Mouse (Mus musculus) forebrain, embryonic 14.5 days (tissue): ENCODE data around the gene Cmip. TPM values are rescaled to one million over a fixed set of nuclear protein-coding genes. Genes with fewer than 3 reads are reported as not detected.
A peak's percentile ranks its signal among the peaks of the same experiment; 100 is the strongest.

Source experiments
- ATAC-seq: fragments of 200-750 bp; cut with Nextera tagmentation; 2 replicates; pipeline ENCODE4 v1.8.0; 2017; ENCODE audit warnings: mild to moderate bottlenecking, moderate library complexity
- DNase-seq: peaks from one replicate; pipeline ENCODE4 v3.0.0-alpha.2; 2015; ENCODE audit warnings: low spot score
- H3K27ac ChIP-seq: fragments of 300-500 bp; sonication (generic); 2 replicates; pipeline ENCODE4 v1.5.1; 2014; ENCODE audit warnings: low read depth, mild to moderate bottlenecking, control low read depth, low read length, moderate library complexity
- H3K27me3 ChIP-seq: fragments of 300-500 bp; sonication (generic); replicated peaks from 2 replicates; pipeline ENCODE4 v1.6.1; 2014; ENCODE audit warnings: low read length, control low read depth, mixed read lengths; ENCODE audit not compliant: control insufficient read depth, insufficient read depth
- H3K36me3 ChIP-seq: fragments of 300-500 bp; sonication (generic); 2 replicates; pipeline ENCODE4 v1.6.1; 2014; ENCODE audit warnings: low read length, control low read depth; ENCODE audit not compliant: control insufficient read depth, insufficient read depth
- H3K4me1 ChIP-seq: fragments of 300-500 bp; sonication (generic); 2 replicates; pipeline ENCODE4 v1.6.1; 2014; ENCODE audit warnings: antibody characterized with exemption, low read length, control low read depth; ENCODE audit not compliant: control insufficient read depth, insufficient read depth
- H3K4me2 ChIP-seq: fragments of 300-500 bp; sonication (generic); 2 replicates; pipeline ENCODE4 v1.6.1; 2014; ENCODE audit warnings: mild to moderate bottlenecking, control low read depth, low read length
- H3K4me3 ChIP-seq: fragments of 300-500 bp; sonication (generic); 2 replicates; pipeline ENCODE4 v1.5.1; 2014; ENCODE audit warnings: low read depth, low read length, control low read depth
- H3K9ac ChIP-seq: fragments of 300-500 bp; sonication (generic); 2 replicates; pipeline ENCODE4 v1.6.1; 2014; ENCODE audit warnings: mild to moderate bottlenecking, low read length, control low read depth, moderate library complexity
- H3K9me3 ChIP-seq: fragments of 300-500 bp; sonication (generic); replicated peaks from 2 replicates; pipeline ENCODE4 v1.6.1; 2016; ENCODE audit warnings: low read length, control low read depth, mixed read lengths; ENCODE audit not compliant: control insufficient read depth
- WGBS: fragments of 180-500 bp; shearing (Covaris S2); extraction: QIAGEN DNeasy Blood & Tissue Kit; methylation state at CpG from one replicate; pipeline ENCODE4 v1.1.7; 2014; 5-methylcytosine and 5-hydroxymethylcytosine counted together
- polyA plus RNA-seq: library from polyadenylated mRNA; unstranded; fragments of >200 nt; fragmentation: Nextera tagmentation; extraction: Ambion mirVana; gene quantifications from 2 replicates; pipeline ENCODE4 v1.2.1, GENCODE M21; 2014

Cmip gene
- polyA plus RNA-seq, 1 experiment from 2014 or later, result 57.4 TPM

DNA sequence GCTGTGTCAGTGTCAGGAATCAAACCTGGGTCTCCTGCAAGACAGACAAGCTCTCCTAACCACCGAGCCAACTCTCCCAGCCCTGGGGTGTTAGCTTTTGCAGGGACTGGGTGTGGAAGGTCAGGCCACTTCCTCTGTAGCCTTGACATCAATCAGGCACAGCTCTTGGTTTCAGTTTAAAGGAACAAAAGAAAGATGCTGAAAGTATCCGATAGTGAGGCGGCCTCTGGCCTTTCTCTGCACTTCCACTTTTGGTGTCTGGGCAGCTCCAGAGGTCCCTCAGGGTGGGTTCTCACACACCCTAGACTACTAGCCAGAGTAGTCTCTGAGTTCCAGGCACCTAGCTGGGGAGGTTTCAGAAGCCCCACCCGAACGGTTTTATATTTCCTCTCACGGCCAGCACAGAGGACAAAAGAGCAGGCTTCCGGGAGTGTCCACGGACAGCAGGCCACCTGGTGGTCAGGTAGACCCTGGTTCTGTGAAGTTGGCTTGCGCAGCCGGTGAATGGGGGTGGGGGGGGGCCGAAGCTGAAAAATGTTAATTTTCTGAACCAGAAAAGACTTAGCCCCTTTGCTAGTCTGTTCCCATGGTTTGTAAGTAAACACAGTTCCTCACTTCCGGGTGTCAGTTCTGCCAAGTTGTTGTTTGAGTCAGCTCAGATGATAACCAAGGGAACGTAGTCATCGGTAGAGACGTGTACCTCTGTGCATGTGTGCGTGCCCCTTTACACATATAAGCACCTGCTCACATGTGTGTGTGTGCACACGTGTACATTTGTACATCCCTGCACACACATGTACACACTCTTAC is 25.5 kb downstream of the Cmip start:
- Histone ChIP-seq H3K36me3 (peaks cover 10% of the 10 kb centered on the region; the same call in 1 of the 2 replicates), H3K4me1 (peaks cover 22% of the 10 kb centered on the region), H3K4me3 (no peak overlapping the region), H3K9ac (no peak overlapping the region), H3K27ac (no peak overlapping the region; the same call in 1 of the 2 replicates), H3K9me3 (no peaks in the 10 kb centered on the region), H3K4me2 (no peak overlapping the region), H3K27me3 (no peaks in the 10 kb centered on the region)
- 71% methylated on average over 17 of the region's 17 CpGs for WGBS
- DNase-seq, result no peak
- no peak for ATAC-seq

DNA sequence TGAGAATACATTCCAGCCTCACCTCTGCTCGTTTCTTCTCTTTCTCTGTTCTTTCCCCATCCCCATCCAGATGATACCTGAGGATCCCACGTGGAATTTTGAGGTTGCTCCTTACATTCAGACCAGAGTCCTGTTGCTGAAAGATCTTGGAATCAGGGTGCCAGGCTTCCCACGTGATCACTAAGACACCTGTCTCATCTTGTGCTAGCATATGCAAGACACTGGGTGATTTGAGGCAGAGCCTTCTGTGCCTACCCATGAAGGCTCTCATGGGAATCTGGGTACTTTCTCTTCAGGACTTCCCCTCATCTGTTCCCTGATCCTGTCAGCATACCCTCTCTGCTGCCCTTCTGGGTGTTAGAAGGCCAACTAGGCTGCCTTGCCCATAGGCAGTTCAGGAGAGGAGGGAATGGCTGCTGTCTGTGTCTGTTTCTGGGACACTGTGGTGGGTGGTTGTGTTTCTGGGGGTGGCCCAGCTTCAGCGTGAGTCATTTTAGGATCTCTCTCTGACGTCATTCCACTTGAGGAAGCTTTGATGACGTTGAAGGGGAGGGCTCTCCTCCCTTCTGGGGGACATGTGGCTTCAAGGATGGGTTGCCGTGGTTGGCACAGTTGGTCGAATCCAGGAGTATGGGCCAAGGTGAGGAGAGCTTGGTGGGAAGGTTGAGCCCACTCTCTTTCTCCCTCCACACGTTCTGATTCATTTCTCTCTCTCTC is 28.1 kb downstream of the Cmip start:
- Histone ChIP-seq H3K4me3 (no peak overlapping the region), H3K4me1 (peaks cover 3% of the 10 kb centered on the region), H3K27ac (no peak overlapping the region; the same call in 1 of the 2 replicates), H3K36me3 (peaks cover 10% of the 10 kb centered on the region; the same call in 1 of the 2 replicates), H3K27me3 (no peaks in the 10 kb centered on the region), H3K9ac (no peak overlapping the region), H3K9me3 (no peaks in the 10 kb centered on the region), H3K4me2 (no peak overlapping the region)
- WGBS, result 88% methylated on average over 9 of the region's 9 CpGs
- no peak for DNase-seq
- no peak for ATAC-seq

DNA sequence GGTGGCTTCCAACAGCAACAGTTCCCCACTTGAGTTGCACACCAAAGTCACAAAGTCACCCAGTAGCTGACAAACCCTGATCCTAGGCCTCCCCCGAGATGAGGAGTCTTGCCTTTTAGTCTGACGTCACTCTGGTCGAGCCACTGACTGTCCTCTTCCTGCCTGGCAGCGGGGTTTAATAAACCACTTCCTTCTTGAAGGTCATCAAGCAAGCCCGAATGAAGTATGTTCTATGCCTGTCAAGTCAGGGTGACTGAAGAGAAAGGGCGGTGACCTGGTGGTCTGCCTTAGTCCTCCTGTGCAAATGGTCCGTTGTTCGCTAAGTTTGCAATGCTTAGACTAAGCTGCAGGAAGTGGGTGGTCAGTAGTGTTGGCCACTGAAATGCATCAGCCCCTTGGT is 31.1 kb downstream of the Cmip start:
- H3K4me2 ChIP-seq, result no peak overlapping the region
- H3K9ac ChIP-seq, result no peak overlapping the region
- no peak overlapping the region for H3K4me3 ChIP-seq
- H3K36me3 ChIP-seq, result peaks cover 10% of the 10 kb centered on the region; the same call in 1 of the 2 replicates
- H3K9me3 ChIP-seq, result no peaks in the 10 kb centered on the region
- ATAC-seq (no peak), DNase-seq (no peak)
- H3K27me3 ChIP-seq, result no peaks in the 10 kb centered on the region
- 90% methylated on average over 8 of the region's 8 CpGs for WGBS
- H3K4me1 ChIP-seq, result peaks cover 12% of the 10 kb centered on the region
- no peak overlapping the region for H3K27ac ChIP-seq

DNA sequence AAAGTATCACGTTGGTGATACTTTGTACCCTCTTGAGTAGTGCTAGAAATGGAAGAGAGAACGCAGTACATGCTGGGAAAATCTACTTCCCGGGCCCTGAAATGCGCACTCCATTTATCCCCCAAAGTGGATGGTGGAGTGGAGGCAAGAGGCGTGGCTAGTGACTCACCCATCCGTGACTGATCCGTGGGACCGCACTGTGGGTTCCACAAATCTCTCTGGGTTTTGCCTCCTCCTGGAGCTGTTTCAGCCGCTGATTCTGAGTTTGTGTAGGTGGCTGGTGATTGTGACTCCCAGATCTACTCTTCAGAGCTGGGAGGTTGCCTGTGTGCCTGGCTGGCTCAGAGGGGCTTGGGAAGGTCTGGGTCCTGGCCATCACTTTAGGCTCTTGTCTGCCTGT is 32.2 kb downstream of the Cmip start:
- ATAC-seq (no peak), DNase-seq (no peak)
- no peaks in the 10 kb centered on the region for H3K9me3 ChIP-seq
- no peak overlapping the region for H3K4me2 ChIP-seq
- H3K9ac ChIP-seq, result no peak overlapping the region
- no peaks in the 10 kb centered on the region for H3K27me3 ChIP-seq
- no peak overlapping the region for H3K27ac ChIP-seq
- peaks cover 12% of the 10 kb centered on the region for H3K4me1 ChIP-seq
- H3K4me3 ChIP-seq, result no peak overlapping the region
- H3K36me3 ChIP-seq, result peaks cover 10% of the 10 kb centered on the region; the same call in 1 of the 2 replicates
- 77% methylated on average over 9 of the region's 9 CpGs for WGBS

DNA sequence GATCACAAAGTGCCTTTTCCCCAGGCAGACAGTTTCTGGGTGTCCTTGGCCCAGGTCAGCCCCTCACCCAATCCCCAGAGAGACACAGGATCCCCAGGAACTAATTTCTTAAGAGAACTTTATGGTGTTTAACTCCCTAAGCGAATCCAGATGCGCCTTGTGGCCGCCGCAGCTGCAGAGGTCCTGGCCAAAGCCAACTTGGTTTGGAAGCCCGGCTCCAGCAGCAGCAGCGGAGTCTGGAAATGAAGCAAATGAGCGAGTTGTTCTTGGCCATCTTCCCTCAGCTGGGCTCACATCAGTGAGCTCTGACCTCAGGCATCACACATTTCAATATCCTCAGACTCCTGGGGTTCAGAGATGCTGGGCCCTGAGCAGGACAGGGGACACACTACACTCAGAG is 33.6 kb downstream of the Cmip start:
- 83% methylated on average over 7 of the region's 7 CpGs for WGBS
- Histone ChIP-seq H3K27ac (no peak overlapping the region), H3K4me1 (peaks cover 10% of the 10 kb centered on the region)

DNA sequence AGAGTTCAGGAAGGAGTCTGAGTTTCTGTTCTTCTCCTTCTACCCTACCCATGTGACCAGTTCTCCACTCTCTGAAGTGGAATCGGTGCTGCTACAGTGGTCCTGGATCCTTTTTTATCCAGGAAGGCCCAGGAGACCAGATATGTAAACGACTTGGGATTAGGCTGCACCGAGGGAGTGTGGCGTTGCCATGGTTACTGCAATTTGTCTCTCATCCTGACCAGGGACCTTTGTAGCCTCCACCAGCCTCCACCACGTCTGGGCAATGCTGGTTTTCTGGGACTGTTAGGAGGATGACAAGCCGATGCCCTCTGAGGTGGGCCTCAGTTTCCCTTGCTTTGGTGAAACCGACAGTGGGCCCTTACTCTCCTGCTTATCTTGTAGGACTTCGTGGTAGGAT is 35.4 kb downstream of the Cmip start:
- Histone ChIP-seq H3K9ac (no peak overlapping the region), H3K4me3 (no peak overlapping the region), H3K27me3 (no peaks in the 10 kb centered on the region), H3K36me3 (no peaks in the 10 kb centered on the region), H3K4me1 (peaks cover 10% of the 10 kb centered on the region), H3K27ac (no peak overlapping the region), H3K9me3 (no peaks in the 10 kb centered on the region), H3K4me2 (no peak overlapping the region)
- ATAC-seq, result 0 out of 2 replicates have a peak, but pooled peaks have one; percentile 28
- 31% methylated on average over 8 of the region's 8 CpGs for WGBS
- DNase-seq, result peak; percentile 61

More for the DNA sequence above, 33.6 kb downstream of the Cmip start:
- DNase-seq (no peak), ATAC-seq (no peak)
- H3K27me3 ChIP-seq, result no peaks in the 10 kb centered on the region
- H3K4me3 ChIP-seq, result no peak overlapping the region
- no peak overlapping the region for H3K4me2 ChIP-seq
- peaks cover 9% of the 10 kb centered on the region; the same call in 1 of the 2 replicates for H3K36me3 ChIP-seq
- H3K9me3 ChIP-seq, result no peaks in the 10 kb centered on the region
- H3K9ac ChIP-seq, result no peak overlapping the region

DNA sequence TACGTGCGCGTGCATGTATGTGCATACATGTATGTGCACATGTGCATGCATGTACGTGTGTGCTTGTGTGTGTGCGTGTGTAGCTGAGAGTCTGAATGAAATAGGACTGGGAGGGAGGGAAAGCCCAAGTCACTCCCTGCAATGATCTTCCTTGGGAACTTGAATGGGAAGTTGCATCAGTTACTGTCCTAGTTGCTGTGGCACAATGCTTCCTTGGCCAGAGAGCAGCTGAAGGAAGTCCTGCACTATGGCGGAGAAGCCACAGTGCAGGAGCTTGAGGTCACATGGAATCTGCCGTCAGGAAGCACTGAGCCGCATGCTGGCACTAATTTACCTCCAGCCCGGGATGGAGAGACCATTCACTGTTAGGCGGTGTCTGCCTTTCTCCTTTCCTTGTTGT is 37.9 kb downstream of the Cmip start:
- Histone ChIP-seq H3K9me3 (no peaks in the 10 kb centered on the region), H3K27me3 (no peaks in the 10 kb centered on the region), H3K4me1 (peaks cover 10% of the 10 kb centered on the region), H3K4me2 (no peak overlapping the region), H3K9ac (no peak overlapping the region), H3K27ac (no peak overlapping the region), H3K4me3 (no peak overlapping the region), H3K36me3 (no peaks in the 10 kb centered on the region)
- DNase-seq, result no peak
- 78% methylated on average over 10 of the region's 10 CpGs for WGBS
- ATAC-seq, result no peak

DNA sequence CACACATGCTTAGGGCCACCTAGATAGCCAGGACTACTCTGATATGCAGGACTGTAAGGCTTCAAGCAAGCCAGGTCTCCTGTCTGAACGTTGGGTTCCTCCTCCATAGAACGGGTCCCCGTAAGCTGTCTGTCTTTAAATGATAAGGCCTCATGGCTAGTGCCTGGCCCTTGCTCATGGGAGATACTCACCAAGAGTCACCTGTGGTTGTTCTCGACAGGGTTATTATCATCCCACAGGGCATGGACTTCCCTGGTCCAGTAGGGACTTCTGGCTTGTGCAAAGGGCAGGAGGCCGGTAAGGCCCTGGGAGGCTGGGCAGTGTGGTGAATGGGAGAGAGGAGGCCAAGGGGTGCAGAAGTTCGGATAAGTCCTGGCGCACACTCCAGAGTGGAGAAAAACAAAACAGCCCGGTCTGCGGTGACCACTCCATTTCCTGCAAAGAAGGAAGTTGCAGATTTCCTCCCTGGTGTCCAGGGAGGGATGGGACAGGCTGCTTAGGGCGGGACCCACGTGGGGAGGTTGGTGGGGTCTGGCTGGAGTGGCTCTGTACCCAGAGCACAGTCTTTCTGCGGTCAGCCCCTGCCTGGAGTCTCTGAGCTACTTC is 41.2 kb downstream of the Cmip start:
- Histone ChIP-seq H3K27ac (no peak overlapping the region), H3K4me3 (no peak overlapping the region), H3K9me3 (no peaks in the 10 kb centered on the region), H3K4me1 (0 out of 2 replicates have a peak, but pooled peaks cover 5% of the 10 kb centered on the region), H3K27me3 (no peaks in the 10 kb centered on the region), H3K9ac (no peak overlapping the region), H3K36me3 (no peaks in the 10 kb centered on the region), H3K4me2 (no peak overlapping the region)
- ATAC-seq (no peak), DNase-seq (no peak)
- 83% methylated on average over 12 of the region's 12 CpGs for WGBS
